Mouse (Mus musculus) adrenal gland (tissue): ENCODE results near the gene Ldha.
"Not testable (repeated sequence)": the region's sequence is repeated elsewhere in the genome, so short reads cannot be mapped to it uniquely, and the experiment has no call there.

Experiments used
- intact Hi-C: fragments of 180-260 bp; cut with DNase I; formaldehyde crosslinking; loops from one replicate; pipeline ENCODE4 v1.15.1; 2025

Gene Ldha

DNA sequence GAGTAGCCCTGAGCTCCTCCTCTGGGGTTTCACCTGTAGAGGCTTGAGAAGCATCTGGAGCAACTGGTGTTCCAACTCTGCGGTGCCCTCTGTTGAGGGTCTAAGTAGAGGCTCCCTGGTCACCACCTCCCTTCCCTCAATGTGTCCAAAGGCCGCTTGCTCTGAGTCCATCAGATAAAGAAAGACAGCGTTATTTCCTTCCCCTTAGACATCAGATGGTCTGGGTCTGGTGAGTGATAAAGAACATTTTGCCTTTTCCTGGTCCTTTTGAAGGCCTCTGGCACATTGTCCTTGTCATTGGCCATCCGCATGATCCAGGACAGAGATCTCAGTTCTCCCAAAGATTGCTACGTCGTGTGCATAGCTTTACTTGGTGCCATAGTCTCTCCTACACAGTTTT lies 36.0 kb downstream of the Ldha start:
- intact Hi-C loops, result no loop called here

DNA sequence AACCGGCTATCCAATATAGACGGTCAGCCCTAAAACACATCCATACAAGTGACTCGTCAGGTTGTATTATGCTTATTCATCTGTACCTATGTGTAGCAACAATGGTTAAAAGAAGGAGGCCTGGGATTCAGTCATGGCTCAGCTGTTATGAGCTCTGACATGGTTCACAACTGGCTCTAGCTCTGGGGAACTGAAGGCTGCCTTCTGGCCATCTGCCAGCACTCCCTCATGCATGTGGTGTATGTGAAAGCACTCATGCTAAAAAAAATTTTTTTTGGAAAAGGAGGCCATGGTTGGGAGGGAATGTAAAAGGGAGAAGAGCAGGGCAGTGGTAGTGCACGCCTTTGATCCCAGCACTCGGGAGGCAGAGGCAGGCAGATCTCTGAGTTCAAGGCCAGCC lies 38.6 kb downstream of the Ldha start:
- intact Hi-C loops, result no loop called here

DNA sequence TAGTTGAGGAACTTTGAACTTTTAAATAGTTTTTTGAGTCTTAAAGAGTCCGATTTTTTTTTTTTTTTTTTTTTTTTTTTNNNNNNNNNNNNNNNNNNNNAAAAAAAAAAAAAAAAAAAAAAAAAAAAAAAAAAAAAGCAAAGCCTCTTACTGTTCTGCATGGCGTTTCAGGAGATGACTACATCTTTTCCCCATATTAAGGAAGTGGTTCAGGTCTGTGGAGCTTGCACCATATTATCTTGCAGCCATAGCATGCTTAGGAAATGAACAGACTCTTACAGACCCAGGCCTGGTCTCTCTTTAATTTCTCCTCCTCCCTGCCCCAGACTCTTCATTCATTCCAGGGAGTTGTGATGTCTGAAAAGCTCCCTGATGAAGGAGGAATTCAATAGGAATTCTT lies 39.7 kb downstream of the Ldha start:
- intact Hi-C loops, result no loop called here

DNA sequence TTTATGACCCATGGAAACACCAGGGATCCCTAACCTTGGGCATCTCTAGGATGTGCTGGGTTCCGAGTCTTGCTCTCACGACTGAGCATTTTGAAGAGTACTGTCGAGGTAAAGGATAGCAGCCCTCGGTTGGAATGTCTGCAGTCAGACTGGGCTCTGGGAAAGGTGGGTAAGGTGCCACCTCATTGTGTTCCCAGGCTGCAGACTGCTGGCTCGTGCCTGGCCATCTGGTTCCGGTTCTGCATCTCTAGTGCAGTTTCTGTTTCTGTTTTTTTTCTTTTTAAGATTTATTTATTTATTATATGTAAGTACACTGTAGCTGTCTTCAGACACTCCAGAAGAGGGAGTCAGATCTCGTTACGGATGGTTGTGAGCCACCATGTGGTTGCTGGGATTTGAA lies 40.7 kb downstream of the Ldha start:
- intact Hi-C loops, result not testable (repeated sequence)

DNA sequence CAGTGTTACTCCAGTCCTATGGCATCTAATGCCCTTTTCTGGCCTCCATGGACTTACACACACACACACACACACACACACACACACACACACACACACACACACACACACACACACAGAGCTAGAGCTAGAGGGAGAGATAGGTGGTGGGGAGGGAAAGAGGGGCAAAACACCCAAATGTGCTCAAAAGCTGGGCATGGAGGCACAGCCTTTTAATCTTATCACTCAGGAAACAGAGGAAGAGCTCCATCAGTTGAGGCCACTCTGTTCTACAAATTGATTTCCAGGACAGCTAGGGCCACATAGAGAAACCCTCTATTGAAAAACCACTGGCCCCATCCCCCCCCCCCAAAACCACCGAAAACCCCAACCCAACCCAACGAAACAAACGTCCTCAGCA lies 42.0 kb downstream of the Ldha start:
- intact Hi-C loops, result no loop called here

DNA sequence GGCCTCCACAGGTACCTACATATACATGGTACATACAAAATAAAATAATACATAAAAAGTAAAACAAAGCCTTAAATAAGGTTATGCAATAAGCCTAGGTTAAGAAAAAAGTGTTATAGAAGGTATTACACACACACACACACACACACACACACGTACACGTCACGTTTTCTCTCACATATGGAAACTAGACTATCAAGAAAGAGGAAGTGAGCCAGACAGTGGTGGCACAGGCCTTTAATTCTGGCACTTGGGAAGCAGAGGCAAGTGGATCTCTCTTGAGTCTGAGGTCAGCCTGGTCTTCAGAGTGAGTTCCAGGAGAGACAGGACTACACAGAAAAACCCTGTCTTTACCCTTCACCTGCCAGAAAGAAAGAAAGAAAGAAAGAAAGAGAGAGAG lies 54.2 kb downstream of the Ldha start:
- intact Hi-C loops, result loop anchor here (10.0 kb wide), 1 partner anchor 91 kb away; no protein-coding TSS in a partner anchor

DNA sequence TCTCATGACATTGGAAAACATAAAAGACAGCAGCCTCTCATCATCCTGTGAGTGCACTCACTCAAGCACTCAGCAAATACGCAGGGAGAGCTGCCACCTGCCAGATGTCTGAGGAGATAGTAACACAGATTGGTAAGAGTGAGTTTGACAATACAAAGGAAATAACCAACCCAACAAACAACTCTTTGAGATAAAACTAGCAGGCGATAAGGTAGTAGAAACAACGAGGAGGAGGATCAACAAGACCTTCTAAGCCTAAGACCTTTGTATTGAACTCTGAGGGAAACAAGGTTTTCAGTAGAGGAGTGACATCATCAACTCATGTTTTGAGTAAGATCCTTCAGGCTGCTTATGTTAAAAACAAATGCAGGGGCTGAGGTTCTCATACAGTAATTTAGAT lies 58.1 kb downstream of the Ldha start:
- intact Hi-C loops, result loop anchor here (10.0 kb wide), 1 partner anchor 95 kb away; no protein-coding TSS in a partner anchor
